Mouse (Mus musculus): ENCODE measurements around the gene 9630041A04Rik. TPM values are rescaled to one million over a fixed set of nuclear protein-coding genes. Genes with fewer than 3 reads are reported as not detected.

9630041A04Rik gene
- total RNA-seq, 2 experiments from 2014 or later, result not detected

- intact Hi-C loops (cut with DNase I), result no loop called here
- DNase-seq, result no peak
Observed at GRCm38 (mm10) chr9:101990032-101990431, 128.4 kb downstream of the 9630041A04Rik start.

- intact Hi-C loops (cut with DNase I), result no loop called here
- no peak for DNase-seq
Observed at GRCm38 (mm10) chr9:101990836-101991235, 129.2 kb downstream of the 9630041A04Rik start.

All from heart, postnatal 36 days (tissue).